ENCODE assay signal across 31 mouse cellular contexts in the genomic region with DNA sequence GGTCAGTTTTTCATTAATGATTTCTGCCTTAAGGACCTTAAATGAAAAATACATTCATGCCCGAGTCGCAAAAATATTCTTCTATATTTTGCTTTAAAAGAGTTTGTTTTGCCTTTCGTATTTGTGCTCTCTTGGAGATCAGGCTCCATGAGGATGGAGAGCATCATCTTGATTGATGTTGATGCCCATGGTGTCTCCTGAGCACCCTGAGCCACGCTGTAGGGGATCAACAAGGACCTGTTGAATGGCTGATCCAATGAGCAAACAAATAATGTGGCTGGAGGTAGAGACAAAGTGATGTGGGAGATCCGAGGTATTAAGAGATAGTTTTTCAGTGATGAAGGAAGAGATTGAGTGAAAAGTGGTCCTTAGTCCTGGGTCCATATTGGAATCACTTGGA. TPM values are rescaled to one million over a fixed set of nuclear protein-coding genes. Genes with fewer than 3 reads are reported as not detected.
"Had no signal": no experiment of that assay in that cellular context is flagged by ENCODE, and none has a peak within 500 bp of the region (broad histone marks: within the 10 kb centered on the region; RNA-seq: fewer than 3 reads in every experiment).

No protein-coding gene starts in this region.

- H3K36me3 ChIP-seq: embryonic facial prominence, embryonic 10.5 days; embryonic facial prominence, embryonic 12.5 days; embryonic facial prominence, embryonic 13.5 days; embryonic facial prominence, embryonic 15.5 days; forebrain, embryonic 10.5 days; forebrain, embryonic 12.5 days; forebrain, embryonic 15.5 days had no signal

- H3K4me3 ChIP-seq: embryonic facial prominence, embryonic 10.5 days; embryonic facial prominence, embryonic 12.5 days; embryonic facial prominence, embryonic 13.5 days; embryonic facial prominence, embryonic 15.5 days; erythroblast, embryonic 14.5 days; forebrain, embryonic 10.5 days; forebrain, embryonic 12.5 days; forebrain, embryonic 13.5 days; forebrain, embryonic 15.5 days; gastrocnemius, adult 2 months had no signal

- DNase-seq: cerebellum, adult 2 months; cerebellum, adult 8-10 months; cerebellum, adult 9-10 months; cerebellum, adult 9-11 months; cerebellum, postnatal 10 days; cerebellum, postnatal 14 days; cerebellum, postnatal 25 days; cerebellum, postnatal 36 days; embryo, embryonic 11 days; forebrain, postnatal 0 days; gastrocnemius, adult 2 months; gastrocnemius, postnatal 10 days; gastrocnemius, postnatal 14 days; gastrocnemius, postnatal 25 days; gastrocnemius, postnatal 36 days; heart, adult 18-20 months had no signal

- H3K9me3 ChIP-seq: embryonic facial prominence, embryonic 10.5 days; embryonic facial prominence, embryonic 12.5 days; embryonic facial prominence, embryonic 13.5 days; embryonic facial prominence, embryonic 15.5 days; forebrain, embryonic 12.5 days; forebrain, embryonic 13.5 days; forebrain, embryonic 15.5 days had no signal

- H3K27ac ChIP-seq: embryonic facial prominence, embryonic 10.5 days; embryonic facial prominence, embryonic 12.5 days; embryonic facial prominence, embryonic 13.5 days; embryonic facial prominence, embryonic 15.5 days; forebrain, embryonic 10.5 days; forebrain, embryonic 12.5 days; forebrain, embryonic 13.5 days; forebrain, embryonic 15.5 days; gastrocnemius, adult 2 months had no signal

- H3K9ac ChIP-seq: embryonic facial prominence, embryonic 12.5 days; embryonic facial prominence, embryonic 13.5 days; embryonic facial prominence, embryonic 15.5 days; forebrain, embryonic 12.5 days; forebrain, embryonic 13.5 days; forebrain, embryonic 15.5 days; forebrain, postnatal 0 days had no signal

- H3K4me1 ChIP-seq: embryonic facial prominence, embryonic 10.5 days; embryonic facial prominence, embryonic 12.5 days; embryonic facial prominence, embryonic 13.5 days; embryonic facial prominence, embryonic 15.5 days; forebrain, embryonic 10.5 days; forebrain, embryonic 12.5 days; forebrain, embryonic 13.5 days; forebrain, embryonic 15.5 days had no signal

- H3K27me3 ChIP-seq: embryonic facial prominence, embryonic 12.5 days; embryonic facial prominence, embryonic 13.5 days; embryonic facial prominence, embryonic 15.5 days; forebrain, embryonic 12.5 days; forebrain, embryonic 13.5 days; forebrain, embryonic 15.5 days had no signal

RNA-seq across cellular contexts. Expression of a gene that starts 19.2 kb away (rescaled TPM):
- total RNA-seq: forebrain, postnatal 0 days; gastrocnemius, adult 18-20 months; gastrocnemius, adult 2 months; gastrocnemius, adult 8-10 months; gastrocnemius, postnatal 14 days; gastrocnemius, postnatal 25 days; gastrocnemius, postnatal 36 days had no signal
- polyA plus RNA-seq: embryonic facial prominence, embryonic 10.5 days; embryonic facial prominence, embryonic 12.5 days; erythroblast, embryonic 14.5 days; forebrain, embryonic 10.5 days; forebrain, embryonic 11.5 days; forebrain, embryonic 12.5 days; forebrain, embryonic 14.5 days; forebrain, embryonic 15.5 days; forebrain, embryonic 16.5 days; heart, embryonic 11.5 days had no signal
